Comparison of ENCODE assay signal across 9 mouse cellular contexts in the genomic region with DNA sequence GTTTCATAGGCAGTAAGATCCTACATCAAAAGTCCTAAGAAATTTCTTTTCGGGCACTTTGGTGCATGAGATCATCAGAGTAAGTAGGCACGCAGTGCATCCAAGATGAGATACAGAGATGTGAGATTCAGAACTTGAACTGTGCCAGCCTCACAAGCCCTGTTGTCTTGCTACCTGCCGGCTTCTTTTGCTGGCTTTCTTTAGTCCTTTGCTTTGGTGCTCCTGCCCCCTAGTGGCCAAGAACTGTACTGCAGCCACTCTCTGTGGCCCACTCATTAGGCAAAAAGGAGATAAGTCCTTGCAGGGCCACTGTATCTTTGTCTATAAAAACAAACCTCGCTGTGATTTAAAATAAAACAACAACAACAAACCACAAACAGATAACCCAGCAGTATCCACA.
DNase-seq lines count a peak whose midpoint lies in the region; ATAC-seq and TF ChIP-seq lines count a peak whose summit lies in the region.
"Had no signal": no experiment of that assay in that cellular context is flagged by ENCODE, and none has a peak within 500 bp of the region (broad histone marks: within the 10 kb centered on the region; RNA-seq: fewer than 3 reads in every experiment).

No protein-coding gene starts in this region.

- no peak overlapping the region for H3K4me3 ChIP-seq in ES-Bruce4 (ENCODE audit: low read depth, low read length)
- H3K4me3 ChIP-seq in forebrain, embryonic 10.5 days = no peak overlapping the region
- H3K4me3 ChIP-seq in lung, postnatal 0 days (ENCODE audit: low read depth, low read length) = no peak overlapping the region
- H3K4me3 ChIP-seq: heart, embryonic 15.5 days had no signal

- H3K9ac ChIP-seq in ES-Bruce4 (ENCODE audit: low read depth, poor library complexity, severe bottlenecking) = no peak overlapping the region
- H3K9ac ChIP-seq in lung, postnatal 0 days (replicated peaks; ENCODE audit: low read depth) = no peak overlapping the region
- H3K9ac ChIP-seq: heart, embryonic 15.5 days had no signal

- TF ChIP-seq EP300 in ES-Bruce4 (IDR thresholded peaks at IDR 0.05; ENCODE audit: insufficient read depth, low read depth, low read length) = no peak
- no peak for TF ChIP-seq EP300 in lung, postnatal 0 days (IDR thresholded peaks at IDR 0.05)

- H3K4me2 ChIP-seq in lung, postnatal 0 days (replicated peaks; ENCODE audit: low read depth, low read length) = no peak overlapping the region
- H3K4me2 ChIP-seq: heart, embryonic 15.5 days had no signal

- DNase-seq in brain, adult 2 months (ENCODE audit: low read depth, low spot score) = peak; percentile 92
- DNase-seq in forebrain, embryonic 10.5 days (ENCODE audit: extremely low spot score, low spot score) = peak; percentile 85
- DNase-seq in heart, postnatal 25 days (ENCODE audit: low spot score) = peak; percentile 22
- DNase-seq in layer of hippocampus, adult 11-12 months (ENCODE audit: low spot score) = peak; percentile 92
- peak; percentile 66 for DNase-seq in lung, postnatal 0 days (ENCODE audit: low spot score)
- peak; percentile 77 for DNase-seq in ovary, postnatal 36 days (ENCODE audit: low spot score)
- DNase-seq in thymus, postnatal 10 days (ENCODE audit: low spot score in 2 of 2) = peak; percentile 44 to 72

- 20% methylated on average over 4 of the region's 4 CpGs for WGBS in forebrain, embryonic 10.5 days
- WGBS in lung, postnatal 0 days = 11% methylated on average over 4 of the region's 4 CpGs

- H3K36me3 ChIP-seq in ES-Bruce4 (ENCODE audit: control insufficient read depth, insufficient read depth, low read length, poor library complexity, severe bottlenecking) = no peaks in the 10 kb centered on the region
- no peaks in the 10 kb centered on the region for H3K36me3 ChIP-seq in forebrain, embryonic 10.5 days (replicated peaks)
- no peaks in the 10 kb centered on the region for H3K36me3 ChIP-seq in lung, postnatal 0 days (ENCODE audit: insufficient read depth, low read length)
- H3K36me3 ChIP-seq: heart, embryonic 15.5 days had no signal

- intact Hi-C loops in heart, postnatal 25 days (cut with DNase I) = loop anchor here (1.0 to 5.0 kb wide), 3 partner anchors 76 to 349 kb away; no protein-coding TSS in a partner anchor

- no peaks in the 10 kb centered on the region for H3K27me3 ChIP-seq in ES-Bruce4 (ENCODE audit: control insufficient read depth, insufficient read depth, low read length, poor library complexity, severe bottlenecking)
- H3K27me3 ChIP-seq in forebrain, embryonic 10.5 days (ENCODE audit: poor library complexity, severe bottlenecking) = no peaks in the 10 kb centered on the region
- H3K27me3 ChIP-seq in lung, postnatal 0 days (replicated peaks; ENCODE audit: insufficient read depth, low read length) = no peaks in the 10 kb centered on the region
- H3K27me3 ChIP-seq: heart, embryonic 15.5 days had no signal

- no peaks in the 10 kb centered on the region for H3K9me3 ChIP-seq in ES-Bruce4 (replicated peaks; ENCODE audit: control insufficient read depth, insufficient read depth, low read length, poor library complexity, severe bottlenecking)
- H3K9me3 ChIP-seq in forebrain, embryonic 10.5 days = no peaks in the 10 kb centered on the region
- H3K9me3 ChIP-seq in lung, postnatal 0 days (ENCODE audit: low read length) = no peaks in the 10 kb centered on the region
- H3K9me3 ChIP-seq: heart, embryonic 15.5 days had no signal

- no peak for TF ChIP-seq POLR2A in ES-Bruce4 (IDR thresholded peaks at IDR 0.05; ENCODE audit: insufficient read depth, low read length)

- ATAC-seq in lung, postnatal 0 days = no peak

- peak; percentile 88 for TF ChIP-seq CTCF in ES-Bruce4 (IDR thresholded peaks at IDR 0.05; ENCODE audit: low read depth, low read length)
- peak; percentile 96 for TF ChIP-seq CTCF in lung, postnatal 0 days (IDR thresholded peaks at IDR 0.05)

- no peaks in the 10 kb centered on the region for H3K4me1 ChIP-seq in ES-Bruce4 (ENCODE audit: control insufficient read depth, insufficient read depth, low read length)
- H3K4me1 ChIP-seq in forebrain, embryonic 10.5 days = peaks cover 22% of the 10 kb centered on the region
- H3K4me1 ChIP-seq in lung, postnatal 0 days (ENCODE audit: insufficient read depth, low read depth, low read length) = no peaks in the 10 kb centered on the region

- H3K27ac ChIP-seq in ES-Bruce4 (ENCODE audit: insufficient read depth, low read length) = no peak overlapping the region
- H3K27ac ChIP-seq in forebrain, embryonic 10.5 days = no peak overlapping the region
- H3K27ac ChIP-seq in lung, postnatal 0 days (ENCODE audit: low read length) = no peak overlapping the region
- H3K27ac ChIP-seq: heart, embryonic 15.5 days had no signal

Comparison
In these comparisons a context has a peak if more than half of its experiments do, and no peak if none do; other contexts are left out.
1. DNase-seq: peak in every context shown above with its lines; median percentile 92 in brain, adult 2 months; 92 in layer of hippocampus, adult 11-12 months; 85 in forebrain, embryonic 10.5 days; 77 in ovary, postnatal 36 days; 66 in lung, postnatal 0 days; 58 in thymus, postnatal 10 days; 22 in heart, postnatal 25 days.